Mouse (Mus musculus) liver, postnatal 0 days (tissue): ENCODE measurements around the gene Gna13.

Source experiments
- CTCF ChIP-seq: sonication (generic); IDR thresholded peaks from 2 replicates; pipeline ENCODE4 v1.5.1; 2016; ENCODE audit warnings: antibody characterized with exemption, low read depth
- EP300 ChIP-seq: IDR thresholded peaks from 2 replicates; pipeline ENCODE4 v1.6.1; 2016; ENCODE audit warnings: antibody characterized with exemption, low read depth, mild to moderate bottlenecking

DNA sequence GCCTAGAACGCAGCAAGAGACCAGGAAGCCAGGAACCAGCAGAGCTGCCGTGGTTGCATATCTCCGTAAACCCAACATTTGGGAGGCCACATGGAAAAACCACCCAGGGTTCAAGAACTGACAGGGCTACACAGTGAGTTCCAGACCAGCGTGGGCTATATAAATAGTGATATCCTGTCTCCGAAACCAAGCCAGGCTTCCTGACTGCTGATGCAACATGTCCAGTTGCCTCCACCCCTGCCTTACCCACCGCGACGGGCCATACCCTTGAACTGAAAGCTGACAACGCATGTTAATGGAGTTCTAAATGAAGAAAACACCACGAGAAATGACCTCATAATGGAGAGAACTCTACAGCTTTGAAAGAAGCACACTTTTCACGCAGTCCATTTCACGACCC, 14.2 kb upstream of the Gna13 start:
- TF ChIP-seq CTCF (no peak), EP300 (no peak)
